In the genomic region with DNA sequence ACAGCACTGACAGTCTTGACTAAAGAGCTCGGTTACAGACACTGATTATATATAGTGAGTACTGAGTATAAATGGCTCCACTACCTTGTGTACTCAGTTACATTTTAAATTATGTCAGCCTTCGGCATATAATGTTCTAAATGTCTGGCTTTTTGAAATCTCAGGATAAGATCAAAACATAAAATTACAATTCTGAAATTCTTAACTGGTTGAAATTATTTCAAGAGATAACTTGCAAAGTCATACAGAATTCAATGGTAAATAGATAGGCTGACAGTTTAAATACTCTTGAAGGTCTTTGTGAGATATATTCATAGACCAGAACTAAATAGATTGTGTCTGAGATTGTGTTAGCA, we compare ENCODE assay signal across 8 mouse cellular contexts. TPM values are rescaled to one million over a fixed set of nuclear protein-coding genes. Genes with fewer than 3 reads are reported as not detected.
DNase-seq lines count a peak whose midpoint lies in the region; ATAC-seq and TF ChIP-seq lines count a peak whose summit lies in the region.

No protein-coding gene starts in this region.

- peak overlapping the region; percentile 99 for H3K27ac ChIP-seq in left cerebral cortex, adult 2 months
- no peak overlapping the region for H3K27ac ChIP-seq in embryonic facial prominence, embryonic 11.5 days (replicated peaks; ENCODE audit: low read depth, low read length)
- peak overlapping the region; percentile 95; the same call in 1 of the 2 replicates for H3K27ac ChIP-seq in intestine, embryonic 14.5 days (ENCODE audit: low read depth)
- peak overlapping the region; percentile 93; the same call in 1 of the 2 replicates for H3K27ac ChIP-seq in neural tube, embryonic 12.5 days

- H3K36me3 ChIP-seq in embryonic facial prominence, embryonic 11.5 days (replicated peaks; ENCODE audit: control insufficient read depth, insufficient read depth, low read depth, low read length) = no peaks in the 10 kb centered on the region
- no peaks in the 10 kb centered on the region for H3K36me3 ChIP-seq in intestine, embryonic 14.5 days (ENCODE audit: control insufficient read depth, insufficient read depth, low read length)
- H3K36me3 ChIP-seq in neural tube, embryonic 12.5 days = no peaks in the 10 kb centered on the region

- H3K4me1 ChIP-seq in embryonic facial prominence, embryonic 11.5 days (ENCODE audit: control insufficient read depth, insufficient read depth, low read length) = no peaks in the 10 kb centered on the region
- H3K4me1 ChIP-seq in intestine, embryonic 14.5 days (replicated peaks; ENCODE audit: control insufficient read depth, insufficient read depth, low read length) = no peaks in the 10 kb centered on the region
- peaks cover 4% of the 10 kb centered on the region; the same call in 1 of the 2 replicates for H3K4me1 ChIP-seq in neural tube, embryonic 12.5 days

- H3K4me2 ChIP-seq in embryonic facial prominence, embryonic 11.5 days (ENCODE audit: low read depth, low read length) = peak overlapping the region; percentile 54
- peak overlapping the region; percentile 68 for H3K4me2 ChIP-seq in intestine, embryonic 14.5 days (ENCODE audit: low read length)
- H3K4me2 ChIP-seq in neural tube, embryonic 12.5 days (replicated peaks) = peak overlapping the region; percentile 63

- TF ChIP-seq CTCF in left cerebral cortex, adult 2 months (IDR thresholded peaks at IDR 0.05) = no peak

- peak overlapping the region; percentile 92 for H3K9ac ChIP-seq in embryonic facial prominence, embryonic 11.5 days (replicated peaks; ENCODE audit: low read length)
- peak overlapping the region; percentile 79 for H3K9ac ChIP-seq in intestine, embryonic 14.5 days (ENCODE audit: low read length)
- H3K9ac ChIP-seq in neural tube, embryonic 12.5 days = peak overlapping the region; percentile 84

- no peak for DNase-seq in left cerebral cortex, adult 2 months (ENCODE audit: extremely low spot score in 1 of 2, low spot score in 2 of 2)
- DNase-seq in left cerebral cortex, adult 9 months (ENCODE audit: low spot score in 2 of 2) = no peak
- no peak for DNase-seq in embryonic facial prominence, embryonic 11.5 days (ENCODE audit: low spot score)
- no peak for DNase-seq in intestine, embryonic 14.5 days (ENCODE audit: low spot score)
- no peak for DNase-seq in left cerebral cortex, postnatal 36 days (ENCODE audit: low spot score in 2 of 2)
- no peak for DNase-seq in layer of hippocampus, postnatal 14 days (ENCODE audit: low spot score in 2 of 2)
- DNase-seq in cerebellum, postnatal 36 days = no peak

- no peaks in the 10 kb centered on the region for H3K9me3 ChIP-seq in embryonic facial prominence, embryonic 11.5 days (replicated peaks; ENCODE audit: control insufficient read depth, low read length)
- no peaks in the 10 kb centered on the region for H3K9me3 ChIP-seq in intestine, embryonic 14.5 days (ENCODE audit: control insufficient read depth, low read length)
- no peaks in the 10 kb centered on the region for H3K9me3 ChIP-seq in neural tube, embryonic 12.5 days

- no peaks in the 10 kb centered on the region for H3K27me3 ChIP-seq in embryonic facial prominence, embryonic 11.5 days (ENCODE audit: control insufficient read depth, insufficient read depth, low read length)
- no peaks in the 10 kb centered on the region for H3K27me3 ChIP-seq in intestine, embryonic 14.5 days (replicated peaks; ENCODE audit: control insufficient read depth, insufficient read depth, low read length)
- H3K27me3 ChIP-seq in neural tube, embryonic 12.5 days (replicated peaks) = no peaks in the 10 kb centered on the region

- 56% methylated on average over 2 of the region's 2 CpGs for WGBS in embryonic facial prominence, embryonic 11.5 days
- WGBS in intestine, embryonic 14.5 days = 54% methylated on average over 2 of the region's 2 CpGs
- 50% methylated on average over 2 of the region's 2 CpGs for WGBS in neural tube, embryonic 12.5 days

- no peak for ATAC-seq in embryonic facial prominence, embryonic 11.5 days (replicated peaks; ENCODE audit: insufficient number of reproducible peaks, low FRiP score, low TSS enrichment, low read depth)
- no peak for ATAC-seq in intestine, embryonic 14.5 days (replicated peaks; ENCODE audit: low FRiP score, low TSS enrichment, low read depth)
- ATAC-seq in neural tube, embryonic 12.5 days (ENCODE audit: low FRiP score, low read depth) = no peak

- intact Hi-C loops in left cerebral cortex, adult 2 months (cut with DNase I) = no loop called here
- intact Hi-C loops in left cerebral cortex, postnatal 36 days (cut with DNase I) = loop anchor here (5.0 kb wide), 2 partner anchors 35 to 45 kb away; a partner anchor contains a TSS

- H3K4me3 ChIP-seq in left cerebral cortex, adult 2 months = peak overlapping the region; percentile 64
- H3K4me3 ChIP-seq in embryonic facial prominence, embryonic 11.5 days (ENCODE audit: low read depth, low read length) = peak overlapping the region; percentile 68
- peak overlapping the region; percentile 67 for H3K4me3 ChIP-seq in intestine, embryonic 14.5 days (ENCODE audit: low read depth, low read length)
- peak overlapping the region; percentile 64 for H3K4me3 ChIP-seq in neural tube, embryonic 12.5 days

RNA-seq across cellular contexts. Expression of a gene that starts 0.8 kb away (rescaled TPM):
- 10 to 100 TPM; 13.5 to 15.5 TPM for total RNA-seq in left cerebral cortex, adult 2 months (2021)
- polyA plus RNA-seq in embryonic facial prominence, embryonic 11.5 days (2014; fragmentation: Nextera tagmentation; extraction: Ambion mirVana) = 4.9 and 5.5 TPM in 2 replicates
- polyA plus RNA-seq in intestine, embryonic 14.5 days (2014; fragmentation: Nextera tagmentation; extraction: Ambion mirVana) = 4.2 and 5.1 TPM in 2 replicates
- 5.4 and 5.5 TPM in 2 replicates for polyA plus RNA-seq in neural tube, embryonic 12.5 days (2016; fragmentation: Nextera tagmentation; extraction: Ambion mirVana)
- total RNA-seq in left cerebral cortex, postnatal 36 days (2021) = 10 to 100 TPM; 11.6 to 15.4 TPM
- 10 to 100 TPM; 11.6 to 13.0 TPM for total RNA-seq in layer of hippocampus, postnatal 14 days (2021)

RNA-seq across cellular contexts. Expression of a gene that starts 35.0 kb away (rescaled TPM):
- 10 to 100 TPM; 66.8 to 68.7 TPM for total RNA-seq in left cerebral cortex, adult 2 months (2021)
- 101 and 108 TPM in 2 replicates for polyA plus RNA-seq in embryonic facial prominence, embryonic 11.5 days (2014; fragmentation: Nextera tagmentation; extraction: Ambion mirVana)
- polyA plus RNA-seq in intestine, embryonic 14.5 days (2014; fragmentation: Nextera tagmentation; extraction: Ambion mirVana) = 78.4 and 84.1 TPM in 2 replicates
- polyA plus RNA-seq in neural tube, embryonic 12.5 days (2016; fragmentation: Nextera tagmentation; extraction: Ambion mirVana) = 82.7 and 83.2 TPM in 2 replicates
- 10 to 100 TPM; 58.6 to 71.4 TPM for total RNA-seq in left cerebral cortex, postnatal 36 days (2021)
- 10 to 100 TPM; 59.3 to 67.1 TPM for total RNA-seq in layer of hippocampus, postnatal 14 days (2021)

RNA-seq across cellular contexts. Expression of a gene that starts 56.4 kb away (rescaled TPM):
- 10 to 100 TPM; 19.2 to 20.9 TPM for total RNA-seq in left cerebral cortex, adult 2 months (2021)
- polyA plus RNA-seq in embryonic facial prominence, embryonic 11.5 days (2014; fragmentation: Nextera tagmentation; extraction: Ambion mirVana) = 83.6 and 92.8 TPM in 2 replicates
- polyA plus RNA-seq in intestine, embryonic 14.5 days (2014; fragmentation: Nextera tagmentation; extraction: Ambion mirVana) = 52.3 and 56.8 TPM in 2 replicates
- 64.4 and 69.6 TPM in 2 replicates for polyA plus RNA-seq in neural tube, embryonic 12.5 days (2016; fragmentation: Nextera tagmentation; extraction: Ambion mirVana)
- 10 to 100 TPM; 18.6 to 23.6 TPM for total RNA-seq in left cerebral cortex, postnatal 36 days (2021)
- total RNA-seq in layer of hippocampus, postnatal 14 days (2021) = 10 to 100 TPM; 23.9 to 24.9 TPM

RNA-seq across cellular contexts. Expression of a gene that starts 56.6 kb away (rescaled TPM):
- under 1 TPM; 0.18 to 0.19 TPM for total RNA-seq in left cerebral cortex, adult 2 months (2021)
- polyA plus RNA-seq in embryonic facial prominence, embryonic 11.5 days (2014; fragmentation: Nextera tagmentation; extraction: Ambion mirVana) = 0.11 TPM in 2 replicates
- 0.23 and 0.35 TPM in 2 replicates for polyA plus RNA-seq in intestine, embryonic 14.5 days (2014; fragmentation: Nextera tagmentation; extraction: Ambion mirVana)
- 0.22 and 0.39 TPM in 2 replicates for polyA plus RNA-seq in neural tube, embryonic 12.5 days (2016; fragmentation: Nextera tagmentation; extraction: Ambion mirVana)
- total RNA-seq in left cerebral cortex, postnatal 36 days (2021) = under 1 TPM; 0.29 to 0.44 TPM
- under 1 TPM; 0.17 to 0.41 TPM for total RNA-seq in layer of hippocampus, postnatal 14 days (2021)
